In genomic region chr1:24257961-24258360, GRCm38 (mm10) we compare ENCODE assay signal across 23 mouse cellular contexts.
DNase-seq lines count a peak whose midpoint lies in the region; ATAC-seq and TF ChIP-seq lines count a peak whose summit lies in the region.
"Had no signal": no experiment of that assay in that cellular context is flagged by ENCODE, and none has a peak within 500 bp of the region (broad histone marks: within the 10 kb centered on the region; RNA-seq: fewer than 3 reads in every experiment).

No protein-coding gene starts in this region.

- no peaks in the 10 kb centered on the region for H3K27me3 ChIP-seq in embryonic facial prominence, embryonic 14.5 days (replicated peaks; ENCODE audit: control insufficient read depth, insufficient read depth, low read length)
- H3K27me3 ChIP-seq in embryonic facial prominence, embryonic 10.5 days (replicated peaks; ENCODE audit: low read depth, poor library complexity, severe bottlenecking), result no peaks in the 10 kb centered on the region
- H3K27me3 ChIP-seq in forebrain, embryonic 14.5 days (replicated peaks; ENCODE audit: control insufficient read depth, insufficient read depth, low read length), result no peaks in the 10 kb centered on the region
- no peaks in the 10 kb centered on the region for H3K27me3 ChIP-seq in forebrain, postnatal 0 days (ENCODE audit: insufficient read depth, low read length)
- no peaks in the 10 kb centered on the region for H3K27me3 ChIP-seq in hindbrain, postnatal 0 days (ENCODE audit: insufficient read depth, low read length)
- H3K27me3 ChIP-seq in hindbrain, embryonic 16.5 days (replicated peaks; ENCODE audit: control insufficient read depth, insufficient read depth, low read length), result no peaks in the 10 kb centered on the region
- H3K27me3 ChIP-seq: CH12.LX had no signal

- WGBS in embryonic facial prominence, embryonic 14.5 days, result 57% methylated on average over 5 of the region's 5 CpGs
- WGBS in embryonic facial prominence, embryonic 10.5 days, result 87% methylated on average over 5 of the region's 5 CpGs
- 43% methylated on average over 5 of the region's 5 CpGs for WGBS in forebrain, embryonic 14.5 days
- WGBS in forebrain, postnatal 0 days, result 52% methylated on average over 5 of the region's 5 CpGs
- 53% methylated on average over 5 of the region's 5 CpGs for WGBS in hindbrain, postnatal 0 days
- WGBS in hindbrain, embryonic 16.5 days, result 63% methylated on average over 5 of the region's 5 CpGs

- H3K4me1 ChIP-seq in embryonic facial prominence, embryonic 14.5 days (ENCODE audit: control insufficient read depth, insufficient read depth, low read length), result no peaks in the 10 kb centered on the region
- H3K4me1 ChIP-seq in embryonic facial prominence, embryonic 10.5 days, result 0 out of 2 replicates have a peak, but pooled peaks cover 4% of the 10 kb centered on the region
- no peaks in the 10 kb centered on the region for H3K4me1 ChIP-seq in forebrain, embryonic 14.5 days (ENCODE audit: control insufficient read depth, insufficient read depth, low read length)
- H3K4me1 ChIP-seq in forebrain, postnatal 0 days (ENCODE audit: insufficient read depth), result no peaks in the 10 kb centered on the region
- no peaks in the 10 kb centered on the region for H3K4me1 ChIP-seq in hindbrain, postnatal 0 days (ENCODE audit: insufficient read depth, low read length)
- H3K4me1 ChIP-seq in hindbrain, embryonic 16.5 days (ENCODE audit: control insufficient read depth, insufficient read depth, low read depth, low read length), result no peaks in the 10 kb centered on the region

- no peak for ATAC-seq in embryonic facial prominence, embryonic 14.5 days (ENCODE audit: low read depth)
- peak; percentile 48; the same call in 1 of the 2 replicates for ATAC-seq in forebrain, embryonic 14.5 days
- ATAC-seq in forebrain, postnatal 0 days, result no peak
- no peak for ATAC-seq in hindbrain, postnatal 0 days
- no peak for ATAC-seq in hindbrain, embryonic 16.5 days
- ATAC-seq in CD4-positive, CD25-positive, alpha-beta regulatory T cell, adult 4 months, result no peak
- ATAC-seq: activated CD4-positive, CD25-positive, alpha-beta regulatory T cell, adult 4 months; Patski had no signal

- H3K4me2 ChIP-seq in embryonic facial prominence, embryonic 14.5 days (ENCODE audit: low read depth, low read length), result no peak overlapping the region
- no peak overlapping the region for H3K4me2 ChIP-seq in forebrain, embryonic 14.5 days (ENCODE audit: low read length)
- no peak overlapping the region for H3K4me2 ChIP-seq in forebrain, postnatal 0 days (ENCODE audit: low read depth)
- no peak overlapping the region for H3K4me2 ChIP-seq in hindbrain, postnatal 0 days (ENCODE audit: low read depth, low read length)
- H3K4me2 ChIP-seq in hindbrain, embryonic 16.5 days (ENCODE audit: low read length), result no peak overlapping the region

- no peak for TF ChIP-seq POLR2A in brain, embryonic 14.5 days (IDR thresholded peaks at IDR 0.05; ENCODE audit: borderline replicate concordance, extremely low read depth, insufficient read depth, insufficient read length, poor library complexity, severe bottlenecking)

- TF ChIP-seq CTCF in forebrain, postnatal 0 days (IDR thresholded peaks at IDR 0.05; ENCODE audit: low read depth), result no peak
- no peak for TF ChIP-seq CTCF in hindbrain, postnatal 0 days (IDR thresholded peaks at IDR 0.05; ENCODE audit: low read depth)
- TF ChIP-seq CTCF in brain, embryonic 14.5 days (IDR thresholded peaks at IDR 0.05; ENCODE audit: borderline replicate concordance, extremely low read depth, insufficient read depth, insufficient read length), result no peak

- H3K9ac ChIP-seq in embryonic facial prominence, embryonic 14.5 days (ENCODE audit: low read depth, low read length), result no peak overlapping the region
- H3K9ac ChIP-seq in forebrain, embryonic 14.5 days (ENCODE audit: low read length), result no peak overlapping the region
- H3K9ac ChIP-seq in forebrain, postnatal 0 days, result no peak overlapping the region
- H3K9ac ChIP-seq in hindbrain, postnatal 0 days (replicated peaks; ENCODE audit: low read length), result no peak overlapping the region
- H3K9ac ChIP-seq in hindbrain, embryonic 16.5 days (ENCODE audit: low read depth, low read length), result no peak overlapping the region

- DNase-seq in embryonic facial prominence, embryonic 14.5 days (ENCODE audit: low spot score), result peak; percentile 24
- no peak for DNase-seq in embryonic facial prominence, embryonic 10.5 days (ENCODE audit: low spot score)
- peak; percentile 60 for DNase-seq in forebrain, embryonic 14.5 days (ENCODE audit: low spot score)
- no peak for DNase-seq in forebrain, postnatal 0 days
- peak; percentile 18 for DNase-seq in hindbrain, postnatal 0 days (ENCODE audit: low spot score)
- peak; percentile 77 for DNase-seq in brain, embryonic 14.5 days (ENCODE audit: low read depth)
- DNase-seq: adrenal gland, adult 2 months; adrenal gland, adult 8-10 months; adrenal gland, postnatal 10 days; adrenal gland, postnatal 14 days; adrenal gland, postnatal 25 days; adrenal gland, postnatal 36 days; B cell, adult 2 months; cerebellum, adult 11 months; cerebellum, adult 11-12 months; cerebellum, adult 18-20 months; cerebellum, adult 2 months had no signal

- no peaks in the 10 kb centered on the region for H3K36me3 ChIP-seq in embryonic facial prominence, embryonic 14.5 days (ENCODE audit: control insufficient read depth, insufficient read depth, low read length)
- no peaks in the 10 kb centered on the region for H3K36me3 ChIP-seq in embryonic facial prominence, embryonic 10.5 days (replicated peaks)
- H3K36me3 ChIP-seq in forebrain, embryonic 14.5 days (ENCODE audit: control insufficient read depth, insufficient read depth, low read length), result no peaks in the 10 kb centered on the region
- H3K36me3 ChIP-seq in forebrain, postnatal 0 days (ENCODE audit: insufficient read depth), result no peaks in the 10 kb centered on the region
- no peaks in the 10 kb centered on the region for H3K36me3 ChIP-seq in hindbrain, postnatal 0 days (ENCODE audit: insufficient read depth, low read length)
- no peaks in the 10 kb centered on the region for H3K36me3 ChIP-seq in hindbrain, embryonic 16.5 days (ENCODE audit: control insufficient read depth, insufficient read depth, low read length)
- H3K36me3 ChIP-seq: G1E had no signal

- H3K4me3 ChIP-seq in embryonic facial prominence, embryonic 14.5 days (ENCODE audit: low read depth, low read length), result no peak overlapping the region
- no peak overlapping the region for H3K4me3 ChIP-seq in embryonic facial prominence, embryonic 10.5 days
- H3K4me3 ChIP-seq in forebrain, embryonic 14.5 days (ENCODE audit: low read depth, low read length), result no peak overlapping the region
- no peak overlapping the region for H3K4me3 ChIP-seq in forebrain, postnatal 0 days (ENCODE audit: low read depth, low read length)
- H3K4me3 ChIP-seq in hindbrain, postnatal 0 days (ENCODE audit: low read length), result no peak overlapping the region
- no peak overlapping the region for H3K4me3 ChIP-seq in hindbrain, embryonic 16.5 days (ENCODE audit: low read length)

- no peaks in the 10 kb centered on the region for H3K9me3 ChIP-seq in embryonic facial prominence, embryonic 14.5 days (ENCODE audit: control insufficient read depth, low read length)
- H3K9me3 ChIP-seq in embryonic facial prominence, embryonic 10.5 days, result no peaks in the 10 kb centered on the region
- H3K9me3 ChIP-seq in forebrain, embryonic 14.5 days (replicated peaks; ENCODE audit: control insufficient read depth, low read length), result no peaks in the 10 kb centered on the region
- no peaks in the 10 kb centered on the region for H3K9me3 ChIP-seq in forebrain, postnatal 0 days (ENCODE audit: low read length)
- no peaks in the 10 kb centered on the region for H3K9me3 ChIP-seq in hindbrain, postnatal 0 days (ENCODE audit: low read length)
- H3K9me3 ChIP-seq in hindbrain, embryonic 16.5 days (ENCODE audit: control insufficient read depth, low read length), result no peaks in the 10 kb centered on the region
- H3K9me3 ChIP-seq: G1E had no signal

- H3K27ac ChIP-seq in embryonic facial prominence, embryonic 14.5 days (replicated peaks; ENCODE audit: low read depth, low read length), result no peak overlapping the region
- no peak overlapping the region for H3K27ac ChIP-seq in embryonic facial prominence, embryonic 10.5 days (replicated peaks)
- H3K27ac ChIP-seq in forebrain, embryonic 14.5 days (ENCODE audit: low read depth, low read length), result no peak overlapping the region
- H3K27ac ChIP-seq in forebrain, postnatal 0 days (ENCODE audit: low read depth, low read length), result no peak overlapping the region
- H3K27ac ChIP-seq in hindbrain, postnatal 0 days, result no peak overlapping the region
- no peak overlapping the region for H3K27ac ChIP-seq in hindbrain, embryonic 16.5 days (ENCODE audit: low read depth, low read length)

Comparison
In these comparisons a context has a peak if more than half of its experiments do, and no peak if none do; other contexts are left out.
1. DNase-seq: peak in embryonic facial prominence, embryonic 14.5 days (single experiment), forebrain, embryonic 14.5 days (single experiment), hindbrain, postnatal 0 days (single experiment) and brain, embryonic 14.5 days (single experiment); none in embryonic facial prominence, embryonic 10.5 days (single experiment) and forebrain, postnatal 0 days (single experiment).